Mouse (Mus musculus) 416B (cell line): ENCODE measurements around the gene Usp34.
"Not testable (repeated sequence)": the region's sequence is repeated elsewhere in the genome, so short reads cannot be mapped to it uniquely, and the experiment has no call there.

Experiments used
- DNase-seq: peaks from one replicate; pipeline ENCODE4 v3.0.0; 2011; ENCODE audit warnings: low read depth

The Usp34 gene

GRCm38 (mm10) chr11:23359687-23360235 is 53.1 kb downstream of the Usp34 start:
- DNase-seq, result not testable (repeated sequence)

DNA sequence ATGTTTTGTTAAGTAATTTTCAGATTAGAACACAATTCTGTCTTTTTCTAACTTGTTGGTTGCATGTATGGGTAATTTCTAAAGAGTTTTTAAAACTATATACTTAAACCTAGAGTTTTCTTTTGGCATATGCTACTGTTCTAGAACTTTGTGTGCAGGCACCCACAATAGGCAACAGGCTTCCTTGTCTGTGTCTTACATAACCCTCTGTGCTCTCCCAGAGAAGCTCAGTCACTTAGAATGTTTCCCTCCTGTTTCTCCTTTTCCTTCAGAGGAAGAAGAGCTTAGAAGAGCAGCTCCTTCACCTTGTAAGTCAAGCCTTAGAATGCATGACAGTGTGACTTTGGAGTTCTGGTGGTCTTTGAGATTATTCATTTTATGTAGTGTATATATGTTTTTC is 55.6 kb downstream of the Usp34 start:
- DNase-seq, result no peak

DNA sequence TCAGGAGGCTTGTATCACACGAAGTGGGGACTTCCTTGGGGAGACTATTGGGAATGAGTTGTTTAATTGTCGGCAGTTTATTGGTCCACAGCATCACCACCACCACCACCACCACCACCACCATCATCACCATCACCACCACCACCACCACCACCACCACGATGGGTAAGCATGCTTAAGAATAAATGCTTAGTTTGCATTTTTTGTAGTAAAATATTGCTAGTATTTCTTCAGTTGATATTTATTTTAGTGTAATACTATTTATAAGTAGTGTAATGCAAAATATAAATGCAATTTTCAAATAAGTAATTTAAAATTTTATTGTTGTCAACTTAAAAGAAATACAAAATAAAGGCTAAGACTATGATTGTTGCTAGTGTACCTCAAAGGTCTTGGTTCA is 57.7 kb downstream of the Usp34 start:
- no peak for DNase-seq

- no peak for DNase-seq
These were observed 65.3 kb downstream of the Usp34 start for GRCm38 (mm10) chr11:23372032-23372431.

DNA sequence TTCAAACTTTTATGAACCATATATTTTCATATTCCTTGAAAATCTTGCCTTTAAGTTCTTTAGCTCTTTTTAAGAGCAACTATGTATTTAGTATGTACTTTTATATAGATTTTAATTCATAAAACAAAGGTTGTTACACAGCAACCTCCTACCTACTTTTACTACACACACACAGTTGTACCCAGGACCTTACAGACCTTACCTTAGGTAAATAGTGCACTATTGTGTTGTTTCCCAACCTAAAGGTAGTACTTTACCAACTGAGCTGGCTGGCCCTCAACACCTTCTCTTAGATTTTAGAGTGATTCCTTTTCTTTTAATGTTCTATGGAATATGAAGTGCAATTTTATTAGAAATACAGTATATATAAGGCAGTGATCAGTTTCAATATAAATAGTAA is 65.8 kb downstream of the Usp34 start:
- no peak for DNase-seq

- DNase-seq, result no peak
These were observed 73.4 kb downstream of the Usp34 start for GRCm38 (mm10) chr11:23380055-23380454.

- DNase-seq, result peak; percentile 15
These were observed 73.9 kb downstream of the Usp34 start for GRCm38 (mm10) chr11:23380595-23380994.

DNA sequence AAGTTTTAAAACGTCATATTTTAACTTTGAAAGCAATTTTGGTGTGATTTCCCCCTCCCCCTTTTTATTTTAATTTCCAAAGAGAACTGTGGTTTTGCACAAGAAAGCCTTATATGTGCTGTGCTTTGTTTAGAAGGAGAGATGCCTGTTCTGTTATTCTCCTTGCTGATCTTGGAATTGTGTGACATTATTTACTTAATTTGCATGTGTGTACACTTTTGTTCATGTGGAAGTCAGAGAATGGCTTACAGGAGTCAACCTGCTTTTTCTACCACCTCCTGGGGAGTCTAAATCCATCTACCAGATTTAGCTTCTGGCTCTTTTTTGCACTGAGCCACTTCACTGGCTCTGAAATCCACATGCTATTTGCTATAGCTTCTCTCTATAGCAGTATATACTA is 76.1 kb downstream of the Usp34 start:
- no peak for DNase-seq

DNA sequence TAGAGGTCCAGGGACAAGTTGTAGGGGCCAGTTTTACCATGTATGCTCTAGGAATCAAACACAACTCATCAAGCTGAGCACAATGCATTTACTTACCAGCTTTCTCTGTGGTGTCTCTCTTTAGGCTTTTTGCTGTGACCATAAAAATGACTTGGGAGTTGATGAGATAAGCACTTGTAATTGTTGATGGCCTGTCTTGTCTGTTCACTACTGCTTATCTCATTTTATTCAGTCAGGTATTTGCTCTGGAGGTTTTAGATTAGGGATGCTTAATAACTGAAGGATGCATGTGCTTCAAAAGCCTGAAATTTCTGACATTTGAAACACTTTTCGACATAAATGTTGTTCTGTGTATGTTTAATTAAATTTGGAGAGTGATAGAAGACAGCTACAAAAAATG is 83.0 kb downstream of the Usp34 start:
- DNase-seq, result no peak

- no peak for DNase-seq
These were observed 85.9 kb downstream of the Usp34 start for GRCm38 (mm10) chr11:23392567-23392966.

GRCm38 (mm10) chr11:23396608-23397007 is 89.9 kb downstream of the Usp34 start:
- DNase-seq, result no peak

GRCm38 (mm10) chr11:23400978-23401776 is 94.5 kb downstream of the Usp34 start:
- DNase-seq, result peak; percentile 53

GRCm38 (mm10) chr11:23428301-23428700 is 121.6 kb downstream of the Usp34 start:
- DNase-seq, result no peak

DNA sequence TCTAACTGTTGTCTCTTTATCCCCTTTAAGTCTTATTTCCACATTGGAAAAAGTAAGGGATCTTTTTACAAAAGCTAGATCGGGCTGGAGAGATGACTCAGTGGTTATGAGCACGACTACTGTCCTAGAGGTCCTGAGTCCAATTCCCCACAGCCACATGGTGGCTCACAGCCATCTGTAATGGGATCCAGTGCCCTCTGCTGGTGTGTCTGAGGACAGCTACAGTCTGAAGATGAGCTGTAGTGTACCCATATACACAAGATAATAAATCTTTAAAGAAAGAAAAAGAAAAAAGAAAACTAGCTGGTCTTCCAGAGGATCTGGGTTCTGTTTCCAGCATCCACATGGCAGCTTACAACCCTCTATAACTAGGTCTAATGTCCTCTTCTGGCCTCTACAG is 123.3 kb downstream of the Usp34 start:
- DNase-seq, result no peak

GRCm38 (mm10) chr11:23436076-23436475 is 129.4 kb downstream of the Usp34 start:
- peak; percentile 28 for DNase-seq

DNA sequence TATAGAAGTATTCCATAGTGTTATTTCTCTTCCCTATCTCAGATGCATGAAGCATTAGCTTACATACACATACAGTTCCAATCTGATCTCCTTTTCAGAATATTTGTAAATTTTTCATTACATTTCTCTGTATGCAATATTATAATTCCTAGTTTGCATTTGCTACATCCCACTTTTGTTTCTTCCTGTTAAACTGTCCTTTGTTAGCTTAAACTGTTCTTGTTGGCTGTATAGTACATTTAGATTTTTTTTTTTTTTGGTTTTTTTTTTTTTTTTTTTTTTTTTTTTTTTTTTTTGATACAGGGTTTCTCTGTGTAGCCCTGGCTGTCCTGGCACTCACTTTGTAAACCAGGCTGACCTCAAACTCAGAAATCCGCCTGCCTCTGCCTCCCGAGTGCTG is 159.2 kb downstream of the Usp34 start:
- not testable (repeated sequence) for DNase-seq

DNA sequence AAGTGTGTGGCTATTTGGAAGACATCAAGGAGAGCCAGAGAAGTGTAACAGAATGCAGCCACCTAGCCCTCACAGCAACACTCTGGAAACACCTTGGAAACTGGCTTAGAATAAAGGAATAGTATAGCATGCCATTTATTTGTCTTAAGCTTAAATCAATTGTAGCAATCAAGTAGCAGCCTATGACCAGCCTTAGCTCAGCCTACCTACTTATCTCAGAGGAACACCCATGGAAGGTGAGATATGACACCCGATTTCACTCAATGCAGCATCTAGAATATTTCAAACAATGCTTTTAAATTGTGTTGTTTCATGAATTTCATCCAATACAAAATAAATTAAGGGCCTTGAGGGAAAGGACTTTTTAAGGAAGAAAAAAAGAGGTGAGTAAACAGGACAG is 183.3 kb downstream of the Usp34 start:
- DNase-seq, result no peak

DNA sequence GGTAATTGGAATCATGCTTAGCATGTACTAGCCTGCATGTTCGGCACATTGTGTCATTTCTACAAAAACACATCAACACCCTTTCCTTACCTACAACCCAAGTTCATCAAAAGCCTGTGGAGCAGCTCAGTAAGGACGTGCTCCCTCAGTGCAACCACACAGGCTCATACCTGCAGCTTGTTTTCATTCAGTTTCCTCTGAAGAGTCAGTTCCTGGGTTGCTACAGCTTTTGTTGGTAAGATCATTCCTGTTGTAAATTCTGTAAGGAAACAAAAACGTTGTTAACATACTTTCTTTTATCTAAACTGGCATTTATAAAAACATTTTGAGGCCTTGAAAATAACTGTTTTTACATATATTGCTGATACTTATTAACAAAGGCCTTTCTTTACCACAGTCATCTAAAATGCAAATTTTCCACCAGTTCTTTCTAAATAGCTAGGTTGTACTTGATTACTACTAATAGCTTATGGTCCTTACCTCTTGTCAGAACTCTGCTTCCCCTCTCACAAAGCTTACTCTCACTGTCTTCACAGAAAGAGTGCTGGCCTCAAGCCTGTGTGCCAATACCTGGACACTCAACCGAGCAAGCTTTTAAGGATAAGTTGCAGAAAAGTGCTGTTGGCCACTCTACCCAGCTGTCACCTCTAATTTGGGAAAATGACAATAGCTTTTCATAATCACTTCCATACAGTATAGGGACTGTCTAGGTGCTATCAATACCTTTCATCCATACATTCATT is 185.5 kb downstream of the Usp34 start:
- no peak for DNase-seq

DNA sequence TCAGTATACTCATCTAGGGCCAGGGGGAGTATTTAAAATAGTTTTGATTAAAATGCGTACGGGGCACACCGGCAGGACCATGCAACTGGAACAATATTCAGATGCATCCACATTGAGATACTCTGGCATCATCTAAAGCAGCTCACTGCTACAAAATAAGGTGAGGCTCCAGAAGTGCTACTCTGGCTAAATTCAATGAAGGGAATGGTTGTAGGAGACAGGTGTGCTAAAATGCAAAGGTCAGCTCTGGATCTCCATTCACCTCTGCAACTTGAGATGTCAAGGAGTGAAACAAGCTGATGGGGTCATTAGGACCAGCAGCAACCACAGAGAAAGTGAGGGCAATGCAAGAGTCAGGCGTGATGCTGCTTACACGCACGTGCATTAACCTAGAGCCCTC is 188.5 kb downstream of the Usp34 start:
- no peak for DNase-seq

GRCm38 (mm10) chr11:23496661-23497060 is 190.0 kb downstream of the Usp34 start:
- DNase-seq, result no peak

DNA sequence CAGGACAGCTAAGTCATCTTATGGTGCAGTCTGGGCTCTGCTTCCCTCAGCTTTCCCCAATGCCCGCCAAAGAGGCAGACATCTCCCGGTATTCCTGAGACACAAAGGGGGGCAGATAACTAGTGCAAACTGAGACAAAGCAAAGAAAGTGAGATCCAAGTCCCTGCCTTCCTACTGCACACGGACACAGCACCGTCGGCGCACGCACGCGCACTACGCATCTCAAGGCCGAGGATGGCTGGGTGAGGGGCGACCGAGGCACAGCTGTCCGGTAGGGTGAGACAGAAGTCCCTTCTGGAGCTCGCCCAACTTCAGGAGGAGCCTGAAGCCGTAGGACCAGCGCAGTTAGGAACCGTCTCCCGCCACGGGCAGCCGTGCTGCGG is 190.6 kb downstream of the Usp34 start:
- DNase-seq, result peak; percentile 75

DNA sequence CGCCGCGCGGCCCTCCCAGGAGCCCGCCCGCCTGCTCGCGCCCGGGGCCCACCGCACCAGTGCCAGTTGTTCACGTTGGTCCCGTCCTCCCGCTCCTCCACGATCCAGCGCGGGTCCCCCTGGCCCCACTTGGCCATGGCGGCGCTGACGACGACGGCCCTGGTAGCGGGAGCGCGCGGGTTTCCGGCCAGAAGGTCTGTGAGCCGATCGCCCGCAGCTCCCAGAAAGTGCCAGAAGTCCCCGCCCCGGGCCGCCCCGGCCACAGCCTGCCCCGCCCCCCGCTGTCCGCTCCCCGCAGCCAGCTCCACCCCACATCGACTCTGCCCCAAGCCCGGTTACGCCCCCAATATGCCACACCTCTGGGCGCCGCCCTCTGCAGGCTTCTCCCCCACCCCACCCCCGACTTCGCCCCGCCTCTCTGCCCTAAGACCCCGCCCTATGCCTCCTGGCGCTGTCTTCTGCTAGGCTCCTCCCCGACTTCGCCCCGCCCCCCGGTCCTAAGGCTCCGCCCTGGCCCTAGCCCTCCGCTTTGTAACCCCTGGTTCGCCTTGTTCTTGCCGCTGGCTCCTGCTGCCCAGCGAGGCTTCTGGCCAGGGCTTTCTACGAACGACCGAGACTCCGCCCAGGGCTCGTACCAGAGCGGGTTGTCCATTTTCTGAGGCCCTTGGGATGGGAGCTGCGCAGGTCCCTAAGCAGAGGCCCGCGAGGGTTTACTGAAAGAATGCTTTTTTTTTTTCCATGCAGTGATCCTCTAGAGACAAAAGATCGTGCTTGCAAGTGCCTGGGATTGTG is 191.2 kb downstream of the Usp34 start, which contains the start of gene Ahsa2:
Gene Ahsa2 (minus strand): TSS at position 313 of the 792 bp plus-strand sequence.
- peak; percentile 98 for DNase-seq
